8 mouse cellular contexts compared by ENCODE assay signal in genomic region chr11:26593061-26594059, GRCm38 (mm10). TPM values are rescaled to one million over a fixed set of nuclear protein-coding genes. Genes with fewer than 3 reads are reported as not detected.
DNase-seq lines count a peak whose midpoint lies in the region; ATAC-seq and TF ChIP-seq lines count a peak whose summit lies in the region.

Gm6899 (plus strand) TSS chr11:26593241.
Vrk2 (minus strand) TSS chr11:26593999.

- no peaks in the 10 kb centered on the region for H3K9me3 ChIP-seq in ES-E14 (ENCODE audit: control insufficient read depth, insufficient read depth, low read depth, low read length)
- H3K9me3 ChIP-seq in forebrain, embryonic 11.5 days (ENCODE audit: control insufficient read depth, low read length) = no peaks in the 10 kb centered on the region

- peak within 1 kb of the TSS; percentile 70 for H3K4me2 ChIP-seq in forebrain, embryonic 11.5 days (ENCODE audit: low read depth, low read length, severe bottlenecking)

- under 1% methylated on average over 60 of the region's 60 CpGs for WGBS in forebrain, embryonic 11.5 days
- WGBS in large intestine, adult 2 months = under 1% methylated on average over 60 of the region's 60 CpGs

- no peaks in the 10 kb centered on the region for H3K36me3 ChIP-seq in ES-E14 (ENCODE audit: control insufficient read depth, insufficient read depth, low read length, poor library complexity, severe bottlenecking)
- H3K36me3 ChIP-seq in forebrain, embryonic 11.5 days (ENCODE audit: control insufficient read depth, insufficient read depth, low read length) = no peaks in the 10 kb centered on the region

- H3K4me1 ChIP-seq in ES-E14 (ENCODE audit: control insufficient read depth in 2 of 2, insufficient read depth in 2 of 2, low read length in 2 of 2, poor library complexity in 1 of 2) = peaks cover 0 to 2% of the 10 kb centered on the region in 2 experiments; a peak in 2 of 4 replicates
- H3K4me1 ChIP-seq in forebrain, embryonic 11.5 days (replicated peaks; ENCODE audit: control insufficient read depth, insufficient read depth, low read length) = no peaks in the 10 kb centered on the region

- intact Hi-C loops in heart, postnatal 14 days (cut with DNase I) = loop anchor here (5.0 kb wide), 1 partner anchor 206 kb away; the partner anchor contains the start of gene Fancl

- peak within 1 kb of the TSS; percentile 82 for H3K9ac ChIP-seq in ES-E14 (ENCODE audit: insufficient read depth, low read depth, low read length, poor library complexity, severe bottlenecking)
- H3K9ac ChIP-seq in forebrain, embryonic 11.5 days (ENCODE audit: low read length) = peak within 1 kb of the TSS; percentile 75

- peak; percentile 64 for DNase-seq in ES-E14 (ENCODE audit: low read depth, low spot score)
- peak; percentile 70 for DNase-seq in c-Kit-positive CD71-negative TER-119-negative erythroid progenitor cells, embryonic 14.5 days (ENCODE audit: low read depth)
- peak; percentile 92 for DNase-seq in forebrain, embryonic 11.5 days (ENCODE audit: low spot score)
- peak; percentile 86 for DNase-seq in heart, postnatal 14 days
- peak; percentile 56 for DNase-seq in large intestine, adult 2 months (ENCODE audit: low read depth, low spot score)
- peak; percentile 81 for DNase-seq in lung, postnatal 14 days
- peak; percentile 86 for DNase-seq in ovary, postnatal 36 days (ENCODE audit: low spot score)
- peak; percentile 72 to 81 for DNase-seq in thymus, postnatal 36 days

- peak within 1 kb of the TSS; percentile 81 to 86 for H3K4me3 ChIP-seq in ES-E14 (ENCODE audit: insufficient read depth in 1 of 2, low read depth in 1 of 2, low read length in 2 of 2, poor library complexity in 1 of 2, severe bottlenecking in 1 of 2)
- peak within 1 kb of the TSS; percentile 65 for H3K4me3 ChIP-seq in forebrain, embryonic 11.5 days (ENCODE audit: low read depth, low read length)

- peak; percentile 98 for ATAC-seq in forebrain, embryonic 11.5 days (replicated peaks; ENCODE audit: low FRiP score)

- H3K27ac ChIP-seq in ES-E14 (ENCODE audit: insufficient read depth, low read depth, low read length, poor library complexity, severe bottlenecking) = no peak within 1 kb of the TSS
- no peak within 1 kb of the TSS for H3K27ac ChIP-seq in forebrain, embryonic 11.5 days (ENCODE audit: low read depth, low read length)

- in situ Hi-C loops in ES-E14 (cut with MboI; ENCODE audit: low sequenced_read_pairs in 2 of 2, unreplicated experiment in 2 of 2) = no loop called here

- no peaks in the 10 kb centered on the region for H3K27me3 ChIP-seq in forebrain, embryonic 11.5 days (ENCODE audit: control insufficient read depth, insufficient read depth, low read length)

TF ChIP-seq in ES-E14, 5 proteins besides CTCF, POLR2A, EP300 and RAD21:
- TF ChIP-seq MAFK (IDR thresholded peaks at IDR 0.05; ENCODE audit: insufficient read depth, low read depth, low read length) = no peak
- TF ChIP-seq ZNF384 (IDR thresholded peaks at IDR 0.05; ENCODE audit: low read depth, low read length) = no peak
- TF ChIP-seq CHD2 (IDR thresholded peaks at IDR 0.05; ENCODE audit: low read depth, low read length) = no peak
- no peak for TF ChIP-seq ZC3H11A (IDR thresholded peaks at IDR 0.05; ENCODE audit: borderline replicate concordance, low read depth, low read length)
- no peak for TF ChIP-seq HCFC1 (IDR thresholded peaks at IDR 0.05; ENCODE audit: borderline replicate concordance, insufficient read depth, low read length)

RNA-seq across cellular contexts. Expression of gene Gm6899, which starts in this region (rescaled TPM):
- not detected in 2 replicates for total RNA-seq in ES-E14 (2012; rRNA removed)
- not detected in 2 replicates for polyA plus RNA-seq in forebrain, embryonic 11.5 days (2014; fragmentation: Nextera tagmentation; extraction: Ambion mirVana)
- not detected for total RNA-seq in heart, postnatal 14 days (2021)
- not detected in 2 replicates for polyA plus RNA-seq in large intestine, adult 2 months (2012; rRNA removed)

RNA-seq across cellular contexts. Expression of gene Vrk2, which starts in this region (rescaled TPM):
- total RNA-seq in ES-E14 (2012; rRNA removed) = 4.7 and 5.7 TPM in 2 replicates
- 20.8 and 23.6 TPM in 2 replicates for polyA plus RNA-seq in forebrain, embryonic 11.5 days (2014; fragmentation: Nextera tagmentation; extraction: Ambion mirVana)
- total RNA-seq in heart, postnatal 14 days (2021) = 1 to 10 TPM; 6.7 to 9.2 TPM
- 2.1 and 2.2 TPM in 2 replicates for polyA plus RNA-seq in large intestine, adult 2 months (2012; rRNA removed)
